8 mouse cellular contexts compared by ENCODE assay signal in the genomic region with DNA sequence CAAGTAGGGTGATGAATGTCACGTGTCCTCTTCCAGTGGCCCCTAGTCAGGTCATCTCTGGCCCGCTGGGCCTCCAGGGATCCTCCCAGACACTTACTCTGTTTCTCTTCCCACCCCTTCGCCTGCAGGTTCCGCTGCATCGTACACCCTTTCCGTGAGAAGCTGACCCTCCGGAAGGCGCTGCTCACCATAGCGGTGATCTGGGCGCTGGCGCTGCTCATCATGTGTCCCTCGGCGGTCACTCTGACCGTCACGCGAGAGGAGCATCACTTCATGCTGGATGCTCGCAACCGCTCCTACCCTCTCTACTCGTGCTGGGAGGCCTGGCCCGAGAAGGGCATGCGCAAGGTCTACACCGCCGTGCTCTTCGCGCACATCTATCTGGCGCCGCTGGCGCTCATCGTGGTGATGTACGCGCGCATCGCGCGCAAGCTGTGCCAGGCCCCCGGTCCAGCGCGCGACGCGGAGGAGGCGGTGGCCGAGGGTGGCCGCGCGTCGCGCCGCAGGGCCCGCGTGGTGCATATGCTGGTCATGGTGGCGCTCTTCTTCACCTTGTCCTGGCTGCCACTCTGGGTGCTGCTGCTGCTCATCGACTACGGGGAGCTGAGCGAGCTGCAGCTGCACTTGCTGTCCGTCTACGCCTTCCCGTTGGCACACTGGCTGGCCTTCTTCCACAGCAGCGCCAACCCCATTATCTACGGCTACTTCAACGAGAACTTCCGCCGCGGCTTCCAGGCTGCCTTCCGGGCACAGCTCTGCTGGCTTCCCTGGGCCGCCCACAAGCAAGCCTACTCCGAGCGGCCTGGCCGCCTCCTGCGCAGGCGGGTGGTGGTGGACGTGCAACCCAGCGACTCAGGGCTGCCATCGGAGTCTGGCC. TPM values are rescaled to one million over a fixed set of nuclear protein-coding genes. Genes with fewer than 3 reads are reported as not detected.
DNase-seq lines count a peak whose midpoint lies in the region; ATAC-seq and TF ChIP-seq lines count a peak whose summit lies in the region.

No protein-coding gene starts in this region.

- WGBS in intestine, embryonic 15.5 days, result 7% methylated on average over 74 of the region's 74 CpGs
- WGBS in lung, adult 2 months, result 3% methylated on average over 74 of the region's 74 CpGs
- 4% methylated on average over 74 of the region's 74 CpGs for WGBS in olfactory bulb, adult 2 months

- TF ChIP-seq CTCF in left cerebral cortex, adult 2 months (IDR thresholded peaks at IDR 0.05), result no peak
- no peak for TF ChIP-seq CTCF in lung, adult 2 months (IDR thresholded peaks at IDR 0.05; ENCODE audit: insufficient read depth, low read length)
- TF ChIP-seq CTCF in olfactory bulb, adult 2 months (IDR thresholded peaks at IDR 0.05; ENCODE audit: insufficient read depth, low read depth, low read length), result 0 out of 2 replicates have a peak, but pooled peaks have one; percentile 9

- DNase-seq in left cerebral cortex, adult 2 months (ENCODE audit: extremely low spot score in 1 of 2, low spot score in 2 of 2), result peak; percentile 31 to 35
- DNase-seq in left cerebral cortex, postnatal 10 days (ENCODE audit: extremely low spot score in 1 of 2, low spot score in 2 of 2), result no peak
- peak; percentile 50 for DNase-seq in brain, adult 2 months (ENCODE audit: low read depth, low spot score)
- DNase-seq in lung, adult 2 months, result peak; percentile 36
- DNase-seq in spleen, postnatal 36 days (ENCODE audit: low spot score in 2 of 2), result no peak

- H3K27ac ChIP-seq in left cerebral cortex, adult 2 months, result no peak overlapping the region
- H3K27ac ChIP-seq in intestine, embryonic 15.5 days, result no peak overlapping the region
- no peak overlapping the region for H3K27ac ChIP-seq in olfactory bulb, adult 2 months (ENCODE audit: insufficient read depth, low read depth, low read length)

- peak overlapping the region; percentile 52 for H3K4me3 ChIP-seq in left cerebral cortex, adult 2 months
- peak overlapping the region; percentile 40 for H3K4me3 ChIP-seq in intestine, embryonic 15.5 days (replicated peaks)
- H3K4me3 ChIP-seq in lung, adult 2 months (replicated peaks; ENCODE audit: extremely low read depth, low read depth, low read length), result peak overlapping the region; percentile 31
- peak overlapping the region; percentile 47 for H3K4me3 ChIP-seq in olfactory bulb, adult 2 months (ENCODE audit: insufficient read depth, low read depth, low read length)

- H3K27me3 ChIP-seq in intestine, embryonic 15.5 days (replicated peaks), result peaks cover 21% of the 10 kb centered on the region

- no peaks in the 10 kb centered on the region for H3K36me3 ChIP-seq in intestine, embryonic 15.5 days

- H3K4me1 ChIP-seq in intestine, embryonic 15.5 days (replicated peaks), result peaks cover 12% of the 10 kb centered on the region
- peaks cover 17% of the 10 kb centered on the region for H3K4me1 ChIP-seq in lung, adult 2 months (ENCODE audit: control insufficient read depth, insufficient read depth, low read length)
- H3K4me1 ChIP-seq in olfactory bulb, adult 2 months (ENCODE audit: control insufficient read depth, insufficient read depth, low read length), result peaks cover 10% of the 10 kb centered on the region

- H3K9me3 ChIP-seq in intestine, embryonic 15.5 days, result no peaks in the 10 kb centered on the region

- peak overlapping the region; percentile 85 for H3K4me2 ChIP-seq in intestine, embryonic 15.5 days (replicated peaks)

- peak; percentile 81 for ATAC-seq in frontal cortex, adult (ENCODE audit: low TSS enrichment)
- peak; percentile 61; the same call in 1 of the 2 replicates for ATAC-seq in intestine, embryonic 15.5 days

- TF ChIP-seq POLR2A in lung, adult 2 months (IDR thresholded peaks at IDR 0.05; ENCODE audit: borderline replicate concordance, extremely low read depth, low read depth, low read length), result no peak
- TF ChIP-seq POLR2A in olfactory bulb, adult 2 months (IDR thresholded peaks at IDR 0.05; ENCODE audit: insufficient read depth, low read depth, low read length), result no peak

- intact Hi-C loops in left cerebral cortex, adult 2 months (cut with DNase I), result no loop called here
- intact Hi-C loops in left cerebral cortex, postnatal 10 days (cut with DNase I), result no loop called here

- peak overlapping the region; percentile 0; the same call in 1 of the 2 replicates for H3K9ac ChIP-seq in intestine, embryonic 15.5 days

RNA-seq across cellular contexts. Expression of a gene that starts 22.7 kb away (rescaled TPM):
- 100 to 1,000 TPM; 100 to 115 TPM for total RNA-seq in left cerebral cortex, adult 2 months (2021)
- 100 to 1,000 TPM; 121 to 129 TPM for total RNA-seq in left cerebral cortex, postnatal 10 days (2021)
- 232 and 235 TPM in 2 replicates for polyA plus RNA-seq in intestine, embryonic 15.5 days (2015; fragmentation: Nextera tagmentation; extraction: Ambion mirVana)
- 12.0 and 12.8 TPM in 2 replicates for polyA plus RNA-seq in lung, adult 2 months (2012; rRNA removed)
- not detected in 2 replicates for polyA plus RNA-seq in olfactory bulb, adult 2 months (2012; ENCODE audit: insufficient read depth, insufficient read length, low replicate concordance, missing spikeins)

RNA-seq across cellular contexts. Expression of a gene that starts 30.3 kb away (rescaled TPM):
- 1 to 10 TPM; 1.9 to 2.2 TPM for total RNA-seq in left cerebral cortex, adult 2 months (2021)
- 1 to 10 TPM; 1.9 to 2.0 TPM for total RNA-seq in left cerebral cortex, postnatal 10 days (2021)
- 0.06 and 0.16 TPM in 2 replicates for polyA plus RNA-seq in intestine, embryonic 15.5 days (2015; fragmentation: Nextera tagmentation; extraction: Ambion mirVana)
- 0.07 and 0.11 TPM in 2 replicates for polyA plus RNA-seq in lung, adult 2 months (2012; rRNA removed)
- 173,703 TPM in 1 of 2 replicates, not detected in the other for polyA plus RNA-seq in olfactory bulb, adult 2 months (2012; ENCODE audit: insufficient read depth, insufficient read length, low replicate concordance, missing spikeins)

RNA-seq across cellular contexts. Expression of a gene that starts 54.5 kb away (rescaled TPM):
- 100 to 1,000 TPM; 122 to 126 TPM for total RNA-seq in left cerebral cortex, adult 2 months (2021)
- 100 to 1,000 TPM; 133 to 136 TPM for total RNA-seq in left cerebral cortex, postnatal 10 days (2021)
- 184 and 192 TPM in 2 replicates for polyA plus RNA-seq in intestine, embryonic 15.5 days (2015; fragmentation: Nextera tagmentation; extraction: Ambion mirVana)
- polyA plus RNA-seq in lung, adult 2 months (2012; rRNA removed), result 64.5 and 79.6 TPM in 2 replicates
- 703 TPM in 1 of 2 replicates, not detected in the other for polyA plus RNA-seq in olfactory bulb, adult 2 months (2012; ENCODE audit: insufficient read depth, insufficient read length, low replicate concordance, missing spikeins)

Comparison
In these comparisons a context has a peak if more than half of its experiments do, and no peak if none do; other contexts are left out.
1. DNase-seq: peak in left cerebral cortex, adult 2 months (2 of 2), brain, adult 2 months (single experiment) and lung, adult 2 months (single experiment); none in left cerebral cortex, postnatal 10 days (0 of 2) and spleen, postnatal 36 days (0 of 2).
2. Peak in every context shown above with its lines, with median percentiles within 50 percentile points of each other: H3K4me3 ChIP-seq.